Mouse (Mus musculus): ENCODE results near the gene Hspb8.

- peak; percentile 33; the same call in 1 of the 2 replicates for TF ChIP-seq CTCF (IDR thresholded peaks at IDR 0.05; ENCODE audit: extremely low read depth, insufficient read length, insufficient replicate concordance, low read depth, low read length)
- TF ChIP-seq POLR2A (IDR thresholded peaks at IDR 0.05; ENCODE audit: low read depth, low read length): no peak
Measured at GRCm38 (mm10) chr5:116386020-116386419, 36.6 kb downstream of the Hspb8 start.

Data from small intestine, adult 2 months (tissue).